Mouse (Mus musculus) heart, embryonic 11.5 days (tissue): ENCODE data around the gene Vps36. TPM values are rescaled to one million over a fixed set of nuclear protein-coding genes. Genes with fewer than 3 reads are reported as not detected.

Experiments
- ATAC-seq: fragments of 200-750 bp; cut with Nextera tagmentation; replicated peaks from 2 replicates; pipeline ENCODE4 v1.8.0; 2017; ENCODE audit warnings: moderate library complexity; ENCODE audit not compliant: insufficient number of reproducible peaks, low FRiP score, low TSS enrichment
- H3K27ac ChIP-seq: fragments of 300-500 bp; sonication (generic); 2 replicates; pipeline ENCODE4 v1.5.1; 2014; ENCODE audit warnings: mild to moderate bottlenecking, low read depth, low read length
- H3K27me3 ChIP-seq: fragments of 300-500 bp; sonication (generic); 2 replicates; pipeline ENCODE4 v1.6.1; 2014; ENCODE audit warnings: mild to moderate bottlenecking, low read length, mixed read lengths; ENCODE audit not compliant: control insufficient read depth, insufficient read depth
- H3K36me3 ChIP-seq: fragments of 300-500 bp; sonication (generic); 2 replicates; pipeline ENCODE4 v1.6.1; 2014; ENCODE audit warnings: mild to moderate bottlenecking, low read length, moderate library complexity, mixed read lengths; ENCODE audit not compliant: control insufficient read depth, insufficient read depth
- H3K4me1 ChIP-seq: fragments of 300-500 bp; sonication (generic); 2 replicates; pipeline ENCODE4 v1.6.1; 2014; ENCODE audit warnings: low read length; ENCODE audit not compliant: control insufficient read depth, insufficient read depth
- H3K4me2 ChIP-seq: fragments of 300-500 bp; sonication (generic); 2 replicates; pipeline ENCODE4 v1.6.1; 2014; ENCODE audit warnings: mild to moderate bottlenecking, moderate library complexity
- H3K4me3 ChIP-seq: fragments of 300-500 bp; sonication (generic); 2 replicates; pipeline ENCODE4 v1.5.1; 2014; ENCODE audit warnings: low read depth, low read length
- H3K9ac ChIP-seq: fragments of 300-500 bp; sonication (generic); 2 replicates; pipeline ENCODE4 v1.6.1; 2014; ENCODE audit warnings: mild to moderate bottlenecking, low read depth, low read length, moderate library complexity
- H3K9me3 ChIP-seq: fragments of 300-500 bp; sonication (generic); replicated peaks from 2 replicates; pipeline ENCODE4 v1.6.1; 2016; ENCODE audit warnings: low read length; ENCODE audit not compliant: control insufficient read depth
- WGBS: fragments of 180-500 bp; shearing (Covaris S2); extraction: QIAGEN DNeasy Blood & Tissue Kit; methylation state at CpG from one replicate; pipeline ENCODE4 v1.1.7; 2014; ENCODE audit not compliant: insufficient replicate concordance; 5-methylcytosine and 5-hydroxymethylcytosine counted together
- polyA plus RNA-seq: library from polyadenylated mRNA; unstranded; fragments of >200 nt; fragmentation: Nextera tagmentation; extraction: Ambion mirVana; gene quantifications from 2 replicates; pipeline ENCODE4 v1.2.1, GENCODE M21; 2014

The Vps36 gene
- polyA plus RNA-seq, 1 experiment from 2014 or later = 29.6 TPM

- ATAC-seq = no peak
- H3K27ac ChIP-seq = no peak overlapping the region
- H3K27me3 ChIP-seq = no peaks in the 10 kb centered on the region
- no peaks in the 10 kb centered on the region; the same call in 1 of the 2 replicates for H3K4me1 ChIP-seq
- peaks cover 11% of the 10 kb centered on the region for H3K36me3 ChIP-seq
- H3K4me3 ChIP-seq = no peak overlapping the region
- no peak overlapping the region for H3K4me2 ChIP-seq
- 78% methylated on average over 10 of the region's 10 CpGs for WGBS
- H3K9ac ChIP-seq = no peak overlapping the region
- no peaks in the 10 kb centered on the region for H3K9me3 ChIP-seq
Observed at GRCm38 (mm10) chr8:22164431-22164830, 28.2 kb upstream of the Vps36 start.

GRCm38 (mm10) chr8:22165251-22166079, 27.1 kb upstream of the Vps36 start:
- Histone ChIP-seq H3K27ac (no peak overlapping the region), H3K4me2 (peak overlapping the region; percentile 68), H3K36me3 (peaks cover 8% of the 10 kb centered on the region; the same call in 1 of the 2 replicates), H3K4me1 (no peaks in the 10 kb centered on the region; the same call in 1 of the 2 replicates), H3K9me3 (no peaks in the 10 kb centered on the region), H3K27me3 (no peaks in the 10 kb centered on the region), H3K9ac (peak overlapping the region; percentile 61), H3K4me3 (peak overlapping the region; percentile 55)
- ATAC-seq = no peak
- WGBS = 55% methylated on average over 10 of the region's 10 CpGs

GRCm38 (mm10) chr8:22166080-22166603, 26.5 kb upstream of the Vps36 start, which contains the start of gene Nek3:
Nek3 (minus strand) TSS chr8:22166435.
- Histone ChIP-seq H3K4me3 (peak within 1 kb of the TSS; percentile 55), H3K9me3 (no peaks in the 10 kb centered on the region), H3K27ac (no peak within 1 kb of the TSS), H3K4me1 (no peaks in the 10 kb centered on the region; the same call in 1 of the 2 replicates), H3K36me3 (peaks cover 9% of the 10 kb centered on the region; the same call in 1 of the 2 replicates), H3K27me3 (no peaks in the 10 kb centered on the region), H3K4me2 (peak within 1 kb of the TSS; percentile 68), H3K9ac (peak within 1 kb of the TSS; percentile 61)
- ATAC-seq = peak; percentile 99
- WGBS = under 1% methylated on average over 39 of the region's 43 CpGs

- WGBS = 95% methylated on average over 5 of the region's 5 CpGs
- Histone ChIP-seq H3K9ac (no peak overlapping the region), H3K9me3 (no peaks in the 10 kb centered on the region), H3K4me3 (no peak overlapping the region), H3K27me3 (no peaks in the 10 kb centered on the region), H3K36me3 (peaks cover 15% of the 10 kb centered on the region), H3K4me1 (no peaks in the 10 kb centered on the region; the same call in 1 of the 2 replicates), H3K27ac (no peak overlapping the region), H3K4me2 (no peak overlapping the region)
- no peak for ATAC-seq
Observed at GRCm38 (mm10) chr8:22169167-22169566, 23.4 kb upstream of the Vps36 start.

GRCm38 (mm10) chr8:22175966-22176365, 16.6 kb upstream of the Vps36 start:
- H3K36me3 ChIP-seq = peaks cover 34% of the 10 kb centered on the region
- no peak overlapping the region for H3K4me3 ChIP-seq
- no peak overlapping the region for H3K27ac ChIP-seq
- 95% methylated on average over 7 of the region's 7 CpGs for WGBS
- no peaks in the 10 kb centered on the region for H3K4me1 ChIP-seq
- no peaks in the 10 kb centered on the region for H3K27me3 ChIP-seq
- ATAC-seq = no peak
- H3K9me3 ChIP-seq = no peaks in the 10 kb centered on the region
- no peak overlapping the region for H3K4me2 ChIP-seq
- H3K9ac ChIP-seq = no peak overlapping the region

- Histone ChIP-seq H3K4me1 (peaks cover 10% of the 10 kb centered on the region), H3K9me3 (no peaks in the 10 kb centered on the region), H3K36me3 (no peaks in the 10 kb centered on the region), H3K4me3 (peak overlapping the region; percentile 82), H3K4me2 (peak overlapping the region; percentile 90), H3K27me3 (no peaks in the 10 kb centered on the region), H3K27ac (peak overlapping the region; percentile 92; the same call in 1 of the 2 replicates), H3K9ac (peak overlapping the region; percentile 52; the same call in 1 of the 2 replicates)
- ATAC-seq = peak; percentile 62
- 1% methylated on average over 3 of the region's 3 CpGs for WGBS
Observed at GRCm38 (mm10) chr8:22184884-22185283, 7.7 kb upstream of the Vps36 start.

GRCm38 (mm10) chr8:22185431-22186397, 6.9 kb upstream of the Vps36 start, which contains the start of gene Ckap2:
Ckap2 (minus strand) TSS chr8:22185819.
- no peaks in the 10 kb centered on the region for H3K27me3 ChIP-seq
- H3K9ac ChIP-seq = peak within 1 kb of the TSS; percentile 86
- H3K4me3 ChIP-seq = peak within 1 kb of the TSS; percentile 82
- no peaks in the 10 kb centered on the region for H3K36me3 ChIP-seq
- 3% methylated on average over 61 of the region's 63 CpGs for WGBS
- peak; percentile 91 for ATAC-seq
- H3K4me2 ChIP-seq = peak within 1 kb of the TSS; percentile 90
- H3K27ac ChIP-seq = peak within 1 kb of the TSS; percentile 92
- H3K9me3 ChIP-seq = no peaks in the 10 kb centered on the region
- peaks cover 10% of the 10 kb centered on the region for H3K4me1 ChIP-seq

- 15% methylated on average over 12 of the region's 12 CpGs for WGBS
- Histone ChIP-seq H3K9ac (peak overlapping the region; percentile 96), H3K4me2 (peak overlapping the region; percentile 85), H3K4me1 (peaks cover 3% of the 10 kb centered on the region; the same call in 1 of the 2 replicates), H3K4me3 (peak overlapping the region; percentile 80), H3K27ac (peak overlapping the region; percentile 99), H3K36me3 (no peaks in the 10 kb centered on the region), H3K9me3 (no peaks in the 10 kb centered on the region), H3K27me3 (no peaks in the 10 kb centered on the region)
- ATAC-seq = no peak
Observed at GRCm38 (mm10) chr8:22193432-22194010, 912 bp downstream of the Vps36 start.
